Mouse (Mus musculus) kidney, adult 11 months (tissue): ENCODE results near the gene Epb41l2.

Experiments used
- DNase-seq: peaks from one replicate; pipeline ENCODE4 v3.0.0; 2022

The Epb41l2 gene

DNA sequence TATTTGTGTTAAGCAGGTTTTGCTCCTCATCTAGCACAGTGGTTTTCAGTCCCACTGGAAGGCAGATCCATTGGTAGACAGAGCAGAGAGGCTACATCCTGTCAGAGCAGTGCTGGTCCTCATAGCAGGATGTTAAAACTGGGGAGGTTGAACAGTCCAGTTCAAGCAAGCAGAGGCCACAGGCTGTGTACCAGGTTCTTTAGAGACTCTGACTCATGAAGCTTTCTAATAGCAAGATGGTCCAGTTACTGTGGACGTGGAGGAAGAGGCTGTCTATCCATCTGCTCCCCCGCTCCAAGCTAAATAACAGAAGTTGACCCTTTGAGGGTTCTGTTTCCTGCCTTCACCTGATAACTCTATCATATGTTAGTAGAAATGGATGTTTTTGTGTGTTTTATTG is 41.8 kb downstream of the Epb41l2 start:
- no peak for DNase-seq

GRCm38 (mm10) chr10:25402886-25403285 is 43.3 kb downstream of the Epb41l2 start:
- no peak for DNase-seq

- no peak for DNase-seq
These were observed 44.5 kb downstream of the Epb41l2 start for GRCm38 (mm10) chr10:25403813-25404701.

DNA sequence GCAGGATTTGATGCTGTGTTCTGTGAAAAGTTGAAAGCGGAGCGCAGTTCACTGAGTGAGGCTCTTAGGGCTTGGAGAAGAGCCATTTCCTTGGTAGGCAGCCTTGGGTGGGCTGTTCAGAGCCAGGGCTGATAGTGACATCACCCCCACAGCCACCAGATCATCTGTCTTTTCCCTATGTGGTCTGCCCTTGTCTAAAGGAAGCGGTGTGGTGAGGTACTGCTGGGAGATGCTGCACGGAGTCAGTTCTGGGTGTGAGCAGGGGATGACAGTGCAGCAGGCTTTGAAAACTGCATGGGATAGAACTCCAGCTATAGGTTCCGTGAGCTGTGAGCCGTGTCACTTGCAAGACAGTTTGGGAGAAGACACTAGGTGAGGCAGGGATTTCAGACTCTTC is 45.1 kb downstream of the Epb41l2 start:
- no peak for DNase-seq

DNA sequence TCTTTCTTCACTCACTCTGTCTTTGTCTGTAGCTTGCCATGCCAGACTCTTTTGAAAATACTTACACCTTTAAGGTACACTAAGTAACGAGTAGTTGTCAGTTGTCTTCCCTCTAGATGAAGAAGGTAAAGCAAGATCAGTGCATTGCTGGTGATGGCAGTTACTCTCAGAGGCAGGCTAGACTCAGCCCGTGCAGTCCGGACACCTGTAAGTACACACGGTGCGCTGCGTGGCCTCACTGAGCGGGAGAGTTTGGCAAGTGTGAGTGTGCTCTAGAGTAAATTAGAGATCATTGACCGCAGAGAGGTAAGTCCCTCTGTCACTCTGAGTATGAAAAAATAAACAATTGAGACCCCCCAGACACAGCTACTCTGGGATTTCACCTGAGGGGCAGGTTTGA is 46.0 kb downstream of the Epb41l2 start:
- DNase-seq = no peak

DNA sequence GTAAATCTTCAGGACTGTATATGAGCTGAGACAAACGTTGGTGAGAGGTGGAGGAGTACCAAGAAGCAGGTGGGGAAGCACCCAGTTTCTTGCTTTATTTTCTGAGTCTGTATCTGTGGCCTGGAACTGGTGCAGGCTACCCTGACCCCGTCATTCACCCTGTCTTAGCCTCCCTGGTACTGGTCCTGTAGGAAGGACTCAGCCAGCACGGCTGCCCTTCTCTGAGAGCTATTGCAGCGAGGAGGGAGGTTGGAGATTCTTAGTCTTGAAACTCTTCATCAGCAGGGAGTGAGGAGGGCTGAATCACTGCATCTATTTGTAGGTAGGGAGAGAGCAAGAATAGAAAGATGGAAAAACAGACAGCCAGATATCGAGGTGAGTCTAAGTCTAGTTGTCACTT is 47.1 kb downstream of the Epb41l2 start:
- no peak for DNase-seq

DNA sequence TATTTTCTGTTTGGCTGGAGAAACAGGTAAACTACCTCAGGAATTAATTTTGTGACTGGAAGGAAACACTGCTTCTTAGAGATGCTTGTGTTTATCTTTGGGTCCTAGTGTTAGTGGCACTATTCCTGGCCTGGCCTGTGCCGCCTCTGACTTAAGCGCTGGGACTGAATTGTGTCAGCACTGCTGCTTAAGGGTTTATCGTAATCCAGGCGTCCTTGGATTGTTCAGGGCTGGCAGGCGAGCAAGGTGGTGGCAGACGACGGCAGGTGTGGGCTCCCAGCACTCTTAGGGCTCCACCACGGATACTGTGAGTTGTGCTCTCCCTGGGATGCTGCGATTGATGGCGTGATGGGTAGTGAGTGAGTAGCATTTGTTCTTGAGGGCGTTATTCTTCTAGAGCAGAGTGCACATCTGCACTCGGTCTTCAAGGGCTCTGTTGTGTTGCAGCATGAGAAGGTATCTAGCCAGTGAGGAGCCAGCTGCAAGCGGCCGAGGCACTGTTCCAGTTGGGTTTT is 48.6 kb downstream of the Epb41l2 start:
- no peak for DNase-seq

GRCm38 (mm10) chr10:25411836-25412373 is 52.3 kb downstream of the Epb41l2 start:
- DNase-seq = no peak

DNA sequence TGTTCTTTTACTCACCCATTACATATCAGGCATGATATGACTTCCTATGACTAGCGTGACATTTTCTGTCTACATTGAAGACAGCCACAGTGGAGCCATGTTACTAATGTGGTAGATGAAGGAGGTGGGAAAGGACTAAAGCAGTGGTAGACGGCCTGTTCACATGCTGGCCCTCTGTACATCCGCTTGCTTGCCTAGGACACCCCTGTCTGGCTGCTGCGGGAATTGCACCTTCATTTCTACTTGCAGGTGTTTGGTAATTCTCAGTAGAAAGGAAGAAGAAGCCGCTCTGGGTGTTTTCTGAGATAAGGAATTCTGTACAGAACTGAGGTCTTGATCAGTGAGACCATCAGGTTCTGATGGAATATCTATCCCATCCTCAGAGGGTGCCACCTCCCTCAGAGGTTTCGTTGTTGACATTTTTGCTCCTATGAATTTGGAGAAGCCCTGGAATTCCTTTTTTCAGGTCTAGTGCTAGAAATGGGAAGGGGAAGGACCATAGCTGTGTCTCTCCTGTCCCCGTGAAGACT is 55.7 kb downstream of the Epb41l2 start:
- no peak for DNase-seq

GRCm38 (mm10) chr10:25416696-25417095 is 57.1 kb downstream of the Epb41l2 start:
- DNase-seq = no peak

DNA sequence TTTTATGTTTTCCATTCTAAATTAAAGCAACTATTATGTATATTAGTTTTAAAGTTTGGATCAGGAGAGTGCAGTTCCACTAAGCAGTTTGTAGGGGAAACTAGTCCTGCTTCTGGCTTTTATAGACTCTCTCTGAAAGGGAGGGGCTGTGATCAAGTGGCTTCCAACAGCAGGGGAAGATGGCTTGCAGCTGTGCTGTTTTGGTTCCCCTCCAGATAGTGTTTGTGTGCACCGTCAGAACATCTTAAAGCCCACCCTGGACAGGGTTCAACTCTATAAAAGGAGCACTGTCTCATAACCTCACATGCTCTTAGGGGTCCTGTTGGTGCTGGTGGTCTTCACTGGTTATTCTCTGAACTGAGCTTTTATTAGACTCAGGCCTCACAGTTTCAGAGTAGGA is 66.5 kb downstream of the Epb41l2 start:
- no peak for DNase-seq

DNA sequence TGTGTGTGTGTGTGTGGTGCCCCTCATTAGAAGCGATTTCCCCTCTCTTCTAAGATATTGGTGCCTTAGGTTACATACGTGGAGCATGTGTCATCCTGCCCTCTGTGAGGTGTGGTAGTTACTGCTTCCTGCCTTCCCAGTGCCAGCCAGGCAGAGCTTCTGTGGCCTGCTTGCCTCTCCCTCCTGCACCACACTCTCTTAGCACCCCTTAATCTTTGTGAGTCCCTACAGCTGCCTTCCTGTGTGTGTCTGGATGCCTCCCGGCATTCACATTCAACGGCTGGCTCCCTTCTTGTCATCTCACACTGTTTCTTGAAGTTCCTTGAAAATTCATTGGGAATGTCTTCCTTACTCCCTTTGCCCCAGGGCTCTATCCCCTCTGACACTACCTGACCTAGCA is 67.2 kb downstream of the Epb41l2 start:
- DNase-seq = no peak

- no peak for DNase-seq
These were observed 67.9 kb downstream of the Epb41l2 start for GRCm38 (mm10) chr10:25427523-25427922.

GRCm38 (mm10) chr10:25428658-25429057 is 69.1 kb downstream of the Epb41l2 start:
- no peak for DNase-seq

- no peak for DNase-seq
These were observed 69.7 kb downstream of the Epb41l2 start for GRCm38 (mm10) chr10:25429346-25429745.

- no peak for DNase-seq
These were observed 71.3 kb downstream of the Epb41l2 start for GRCm38 (mm10) chr10:25430862-25431261.

- no peak for DNase-seq
These were observed 72.8 kb downstream of the Epb41l2 start for GRCm38 (mm10) chr10:25432351-25432750.

GRCm38 (mm10) chr10:25432938-25433337 is 73.3 kb downstream of the Epb41l2 start:
- DNase-seq = no peak

DNA sequence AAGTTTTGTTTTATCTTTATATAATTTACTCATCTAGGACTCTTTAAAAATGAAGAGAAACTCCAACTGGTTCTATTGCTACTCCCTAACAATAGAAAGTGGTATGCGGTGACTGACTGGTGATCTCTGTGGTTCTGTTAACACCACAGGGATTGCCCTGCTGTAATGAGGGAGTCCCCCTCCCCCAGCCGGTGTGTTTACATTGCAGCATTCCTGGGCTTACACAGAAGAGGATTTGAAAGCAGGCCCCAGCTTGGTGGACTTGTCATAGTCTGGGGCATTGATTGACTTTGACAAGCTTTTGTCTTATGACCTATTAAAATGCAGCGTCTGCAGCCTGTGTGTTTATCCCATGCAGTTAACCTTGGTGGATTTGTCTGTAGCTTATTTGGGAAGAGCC is 73.9 kb downstream of the Epb41l2 start:
- no peak for DNase-seq

DNA sequence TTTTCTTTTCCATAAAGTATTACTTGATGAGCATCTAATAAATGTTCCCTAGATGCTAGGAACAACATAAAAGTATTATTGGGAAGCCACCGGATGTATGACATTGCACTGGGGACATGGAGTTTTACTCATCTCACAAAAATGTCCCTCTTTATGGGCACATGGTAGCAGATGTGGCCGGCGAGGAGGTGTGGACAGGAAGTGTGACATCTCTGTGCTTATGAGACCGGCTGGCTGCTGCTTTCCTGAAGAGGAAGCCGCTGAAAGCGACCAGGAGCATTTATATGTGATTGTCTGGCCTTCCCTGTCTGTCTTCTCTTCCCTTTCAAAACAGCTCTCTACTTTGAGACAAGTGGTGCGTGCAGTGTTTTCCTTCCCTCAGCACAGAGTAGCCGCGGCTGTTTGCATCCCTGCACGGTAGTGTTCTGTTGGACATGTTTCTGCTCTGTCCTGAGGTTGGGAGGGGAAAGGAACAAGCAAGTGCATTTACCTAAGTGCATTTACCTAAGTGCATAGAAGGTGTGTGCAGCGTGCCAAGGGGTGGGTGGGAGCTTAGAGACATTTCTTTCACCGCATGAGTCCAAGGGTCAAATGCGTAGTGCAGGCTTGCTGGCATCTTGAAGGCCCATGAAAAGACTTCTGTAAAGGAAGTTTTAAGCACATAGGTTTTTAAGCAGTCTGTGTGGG is 74.9 kb downstream of the Epb41l2 start:
- DNase-seq = peak; percentile 39

- DNase-seq = no peak
These were observed 77.3 kb downstream of the Epb41l2 start for GRCm38 (mm10) chr10:25436703-25437401.

DNA sequence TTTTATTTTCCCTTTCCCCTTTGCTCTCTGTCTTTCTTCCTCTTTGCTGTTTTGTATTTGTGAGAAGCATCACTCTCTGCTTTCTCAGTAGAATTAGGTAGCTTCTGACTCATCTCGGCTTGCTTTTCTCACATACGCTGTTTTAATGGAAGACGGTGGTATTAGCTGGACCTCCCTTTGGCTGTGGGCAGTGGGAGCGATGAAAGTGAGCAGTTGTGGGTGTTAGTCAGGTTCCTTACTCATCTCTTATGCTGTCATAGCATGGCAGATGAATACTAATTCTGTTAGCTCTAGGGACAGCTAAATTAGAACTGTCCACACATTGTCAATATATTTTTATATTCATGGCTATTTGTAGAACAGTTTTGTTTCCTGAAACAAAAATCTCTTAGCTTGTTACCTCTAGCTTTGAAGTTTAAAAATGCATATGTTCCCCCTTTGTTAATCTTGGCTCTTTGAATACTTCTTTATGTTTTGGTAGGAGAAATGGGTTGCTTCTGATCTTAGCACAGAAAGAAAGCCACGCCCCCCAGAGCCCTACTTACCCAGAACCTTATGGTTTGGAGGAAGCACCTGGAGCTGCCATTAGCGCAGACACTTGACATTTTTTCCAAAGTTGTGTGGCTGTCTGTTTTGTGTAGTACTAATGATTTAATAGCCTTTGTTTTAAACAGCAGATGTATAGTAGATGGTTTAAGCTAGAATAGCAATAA is 78.1 kb downstream of the Epb41l2 start:
- DNase-seq = no peak
